Mouse (Mus musculus) hindbrain, embryonic 14.5 days (tissue): ENCODE measurements at regions not wholly inside any gene's neighbourhood (a gene's known extent, or its start where the extent isn't known, plus 50 kb on each side); places are given as distances from the start of the nearest gene placed in this dataset.

Source experiments
- ATAC-seq: fragments of 200-750 bp; cut with Nextera tagmentation; 2 replicates; pipeline ENCODE4 v1.8.0; 2017; ENCODE audit warnings: moderate number of reproducible peaks, mild to moderate bottlenecking, moderate TSS enrichment, moderate library complexity; ENCODE audit not compliant: low FRiP score
- DNase-seq: peaks from one replicate; pipeline ENCODE4 v3.0.0-alpha.2; 2015; ENCODE audit warnings: low spot score
- H3K27ac ChIP-seq: fragments of 300-500 bp; sonication (generic); 2 replicates; pipeline ENCODE4 v1.5.1; 2014; ENCODE audit warnings: mild to moderate bottlenecking, moderate library complexity
- H3K27me3 ChIP-seq: fragments of 300-500 bp; sonication (generic); 2 replicates; pipeline ENCODE4 v1.6.1; 2014; ENCODE audit warnings: mild to moderate bottlenecking, low read length, mixed read lengths; ENCODE audit not compliant: control insufficient read depth, insufficient read depth
- H3K36me3 ChIP-seq: fragments of 300-500 bp; sonication (generic); replicated peaks from 2 replicates; pipeline ENCODE4 v1.6.1; 2014; ENCODE audit not compliant: control insufficient read depth, insufficient read depth
- H3K4me1 ChIP-seq: fragments of 300-500 bp; sonication (generic); replicated peaks from 2 replicates; pipeline ENCODE4 v1.6.1; 2014; ENCODE audit warnings: antibody characterized with exemption, low read length, mixed read lengths; ENCODE audit not compliant: control insufficient read depth, insufficient read depth
- H3K4me2 ChIP-seq: fragments of 300-500 bp; sonication (generic); replicated peaks from 2 replicates; pipeline ENCODE4 v1.6.1; 2014; ENCODE audit warnings: mild to moderate bottlenecking, moderate library complexity
- H3K4me3 ChIP-seq: fragments of 300-500 bp; sonication (generic); replicated peaks from 2 replicates; pipeline ENCODE4 v1.5.1; 2014; ENCODE audit warnings: mild to moderate bottlenecking, low read length
- H3K9ac ChIP-seq: fragments of 300-500 bp; sonication (generic); 2 replicates; pipeline ENCODE4 v1.6.1; 2014
- H3K9me3 ChIP-seq: fragments of 300-500 bp; sonication (generic); 2 replicates; pipeline ENCODE4 v1.6.1; 2016; ENCODE audit warnings: low read length; ENCODE audit not compliant: control insufficient read depth
- WGBS: fragments of 180-500 bp; shearing (Covaris S2); extraction: QIAGEN DNeasy Blood & Tissue Kit; methylation state at CpG from one replicate; pipeline ENCODE4 v1.1.7; 2014; 5-methylcytosine and 5-hydroxymethylcytosine counted together

DNA sequence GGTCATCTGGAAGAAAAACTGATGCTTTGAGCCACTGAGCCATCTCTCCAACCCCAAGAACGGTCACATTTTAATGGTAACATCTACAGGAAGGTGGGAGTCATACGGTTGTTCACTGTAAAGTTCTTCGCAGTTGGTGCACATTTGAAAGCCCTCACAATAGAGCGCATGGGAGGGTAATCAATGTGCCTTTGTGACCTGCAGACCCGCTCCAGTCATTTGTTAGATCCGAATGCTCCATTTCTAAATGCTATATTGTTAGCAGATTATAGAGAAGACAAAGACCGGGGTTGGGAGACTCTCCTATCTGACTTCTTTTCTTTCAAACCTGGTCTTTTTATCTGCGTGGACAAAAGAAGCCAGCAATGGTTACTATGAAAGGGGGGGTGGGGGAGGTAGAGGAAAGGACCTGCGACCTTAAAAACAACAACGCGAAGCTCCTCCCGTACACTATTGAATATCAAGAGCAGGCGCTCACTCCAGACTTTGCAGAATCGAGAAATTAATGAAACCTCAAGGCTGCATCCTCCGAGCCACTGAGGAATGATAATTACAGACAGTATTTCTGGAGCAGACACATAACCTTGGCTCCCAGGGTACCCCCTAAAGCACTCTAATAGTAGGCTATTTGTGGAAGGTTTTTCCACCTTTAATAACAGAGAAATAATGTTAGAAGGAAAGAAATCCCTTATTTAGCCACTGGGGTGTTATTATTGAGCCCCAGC lies 134.7 kb upstream of the Smim15 start:
- H3K36me3 ChIP-seq: no peaks in the 10 kb centered on the region
- no peaks in the 10 kb centered on the region for H3K9me3 ChIP-seq
- DNase-seq (no peak), ATAC-seq (peak; percentile 48; the same call in 1 of the 2 replicates)
- no peak overlapping the region for H3K27ac ChIP-seq
- H3K27me3 ChIP-seq: no peaks in the 10 kb centered on the region
- 18% methylated on average over 15 of the region's 15 CpGs for WGBS
- H3K9ac ChIP-seq: no peak overlapping the region
- H3K4me1 ChIP-seq: 0 out of 2 replicates have a peak, but pooled peaks cover 8% of the 10 kb centered on the region
- no peak overlapping the region for H3K4me3 ChIP-seq
- no peak overlapping the region; the same call in 1 of the 2 replicates for H3K4me2 ChIP-seq

DNA sequence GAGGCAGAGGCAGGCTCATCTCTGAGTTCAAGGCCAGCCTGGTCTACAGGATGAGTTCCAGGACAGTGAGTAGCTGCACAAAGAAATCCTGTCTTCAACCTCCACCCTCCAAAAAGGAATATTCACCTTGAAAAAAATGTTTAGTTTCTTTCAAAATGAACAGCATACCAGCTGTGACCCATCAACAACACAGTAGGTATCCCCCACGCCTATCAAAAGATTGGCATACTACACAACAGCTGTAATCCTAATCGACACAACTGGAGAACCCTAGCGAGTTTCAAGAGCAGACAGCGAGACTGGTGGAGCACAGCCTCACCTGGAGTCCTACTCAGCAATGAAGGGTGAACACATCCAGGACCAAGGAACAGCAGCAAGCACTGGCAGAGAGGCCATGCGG lies 136.3 kb upstream of the Smim15 start:
- no peaks in the 10 kb centered on the region for H3K9me3 ChIP-seq
- 88% methylated on average over 5 of the region's 5 CpGs for WGBS

DNA sequence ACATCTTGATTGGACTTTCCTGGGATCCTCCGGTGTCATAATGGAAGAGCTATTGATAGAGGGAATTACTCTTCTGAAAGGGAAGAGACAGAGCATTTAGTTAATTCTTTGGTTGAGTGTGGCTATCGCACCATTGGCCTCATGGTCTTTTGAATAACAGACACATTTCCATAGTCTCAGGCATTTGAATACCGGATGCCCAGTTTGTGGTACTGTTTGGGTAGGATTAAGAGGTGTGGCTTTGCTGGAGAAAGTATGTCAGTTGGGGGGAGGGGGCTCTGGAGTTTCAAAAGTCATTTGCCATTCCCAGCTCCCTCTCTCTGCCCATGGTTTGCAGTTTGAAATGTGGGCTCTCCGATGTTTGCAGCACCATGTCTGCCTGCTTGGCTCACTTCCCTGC lies 139.4 kb upstream of the Smim15 start:
- Histone ChIP-seq H3K36me3 (no peaks in the 10 kb centered on the region), H3K9ac (no peak overlapping the region), H3K4me2 (no peak overlapping the region), H3K4me1 (peaks cover 22% of the 10 kb centered on the region; the same call in 1 of the 2 replicates), H3K4me3 (no peak overlapping the region), H3K9me3 (no peaks in the 10 kb centered on the region), H3K27ac (no peak overlapping the region), H3K27me3 (no peaks in the 10 kb centered on the region)
- DNase-seq (no peak), ATAC-seq (no peak)
- WGBS: 85% methylated on average over 4 of the region's 4 CpGs

More for the DNA sequence above, 136.3 kb upstream of the Smim15 start:
- Histone ChIP-seq H3K4me3 (no peak overlapping the region), H3K9ac (no peak overlapping the region), H3K4me1 (peaks cover 20% of the 10 kb centered on the region; the same call in 1 of the 2 replicates), H3K27ac (no peak overlapping the region), H3K4me2 (no peak overlapping the region), H3K36me3 (no peaks in the 10 kb centered on the region), H3K27me3 (no peaks in the 10 kb centered on the region)
- ATAC-seq (no peak), DNase-seq (no peak)

DNA sequence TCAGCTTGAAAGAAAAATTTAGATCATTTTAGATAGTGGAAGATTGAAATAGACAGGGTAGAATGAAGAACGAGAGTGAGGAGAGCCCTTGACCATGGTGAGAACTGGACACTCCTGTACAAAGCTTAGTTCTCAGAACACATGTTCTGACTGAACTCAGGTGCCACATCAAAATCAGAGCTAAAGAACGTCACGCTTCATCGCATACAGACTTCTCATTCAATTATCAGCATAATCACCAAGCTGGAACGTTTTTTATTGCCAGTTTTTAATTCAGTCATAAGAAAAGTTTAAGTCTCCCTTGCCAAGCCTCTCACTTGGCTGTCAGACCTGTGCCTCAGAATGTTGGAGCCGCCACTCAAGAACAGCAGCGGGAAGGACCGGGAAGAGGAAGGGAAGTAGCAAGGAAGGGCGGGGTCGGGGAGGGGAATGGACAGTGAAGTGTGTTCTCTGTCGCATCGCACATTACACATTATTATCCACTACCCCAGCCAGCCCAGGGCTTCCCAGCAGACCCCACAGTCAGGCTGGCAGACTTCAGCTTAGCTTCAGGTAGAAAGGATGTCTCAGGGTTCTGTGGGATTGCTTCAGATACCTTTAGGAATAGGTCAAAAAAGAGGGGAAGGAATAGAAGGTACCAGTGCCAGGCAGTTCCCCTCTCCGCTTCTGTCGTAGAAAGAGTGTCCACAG lies 140.1 kb upstream of the Smim15 start:
- ATAC-seq (no peak), DNase-seq (no peak)
- Histone ChIP-seq H3K9me3 (no peaks in the 10 kb centered on the region), H3K4me1 (peaks cover 16% of the 10 kb centered on the region; the same call in 1 of the 2 replicates), H3K27me3 (no peaks in the 10 kb centered on the region), H3K27ac (no peak overlapping the region), H3K36me3 (no peaks in the 10 kb centered on the region), H3K4me3 (no peak overlapping the region), H3K9ac (no peak overlapping the region), H3K4me2 (no peak overlapping the region)
- 68% methylated on average over 14 of the region's 14 CpGs for WGBS

DNA sequence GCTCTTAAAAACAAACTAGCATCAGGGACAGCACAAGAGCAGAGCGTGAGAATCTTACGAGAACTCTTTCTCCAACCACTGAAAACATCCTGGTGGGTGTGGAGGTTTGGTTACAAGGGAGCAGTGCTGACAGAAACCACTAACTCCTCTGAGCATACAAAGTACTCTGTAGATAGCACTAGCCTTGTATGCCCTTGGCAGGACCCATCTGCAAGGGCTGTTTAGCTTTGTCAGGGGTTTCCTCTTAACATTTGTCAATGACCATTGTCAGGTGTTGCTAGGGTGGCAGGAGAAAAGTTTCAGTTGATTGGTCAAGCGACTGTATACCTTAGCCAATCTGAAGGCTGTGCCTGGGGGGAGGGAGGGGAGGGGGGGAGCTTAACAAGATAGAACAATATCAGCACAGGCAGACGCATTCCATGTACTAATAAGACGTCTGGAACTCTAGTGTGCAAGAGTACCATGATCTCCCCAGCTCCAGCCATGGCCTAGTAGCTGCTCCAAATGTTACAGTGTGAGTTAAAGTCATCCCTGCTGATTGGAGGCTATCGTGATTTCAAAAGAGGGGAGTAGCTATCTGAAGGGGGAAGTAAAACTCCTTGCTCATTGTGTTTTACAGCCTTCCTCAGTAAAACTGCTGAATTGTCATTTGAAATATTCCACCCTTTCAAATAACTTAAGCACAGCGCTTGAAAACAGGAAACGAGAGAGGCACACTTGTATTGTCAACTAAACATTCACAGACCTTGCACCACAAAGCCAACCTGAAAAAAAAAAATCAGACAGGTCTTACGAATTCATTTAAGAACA lies 140.9 kb upstream of the Smim15 start:
- H3K9me3 ChIP-seq: no peaks in the 10 kb centered on the region
- H3K27me3 ChIP-seq: no peaks in the 10 kb centered on the region
- H3K36me3 ChIP-seq: no peaks in the 10 kb centered on the region
- WGBS: 33% methylated on average over 9 of the region's 9 CpGs
- DNase-seq (no peak), ATAC-seq (peak; percentile 74; the same call in 1 of the 2 replicates)
- H3K4me3 ChIP-seq: no peak overlapping the region
- H3K4me1 ChIP-seq: peaks cover 14% of the 10 kb centered on the region; the same call in 1 of the 2 replicates
- peak overlapping the region; percentile 35; the same call in 1 of the 2 replicates for H3K27ac ChIP-seq
- no peak overlapping the region for H3K4me2 ChIP-seq
- no peak overlapping the region for H3K9ac ChIP-seq

DNA sequence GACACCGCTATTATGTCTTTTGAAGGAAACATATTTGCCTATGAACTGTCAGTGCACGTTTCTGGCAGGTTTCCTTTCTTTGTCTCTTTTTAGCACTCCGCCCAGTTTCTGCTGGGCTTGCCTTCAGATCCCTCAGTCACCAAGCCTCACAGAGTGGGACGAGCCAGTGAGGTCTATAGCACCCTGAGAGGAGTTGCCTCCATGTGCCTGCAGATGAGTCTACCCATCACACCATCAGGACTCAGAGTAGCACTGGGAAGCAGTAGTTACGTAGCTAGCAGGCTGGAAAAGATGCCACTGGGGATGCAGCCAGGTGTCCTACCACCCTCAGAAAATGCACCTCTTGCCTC lies 141.5 kb upstream of the Smim15 start:
- Histone ChIP-seq H3K27ac (peak overlapping the region; percentile 35; the same call in 1 of the 2 replicates), H3K36me3 (no peaks in the 10 kb centered on the region), H3K4me3 (no peak overlapping the region), H3K27me3 (no peaks in the 10 kb centered on the region), H3K9ac (no peak overlapping the region), H3K4me1 (peaks cover 14% of the 10 kb centered on the region; the same call in 1 of the 2 replicates), H3K9me3 (no peaks in the 10 kb centered on the region), H3K4me2 (no peak overlapping the region)
- ATAC-seq: no peak
- no peak for DNase-seq
- 73% methylated on average over 5 of the region's 5 CpGs for WGBS

DNA sequence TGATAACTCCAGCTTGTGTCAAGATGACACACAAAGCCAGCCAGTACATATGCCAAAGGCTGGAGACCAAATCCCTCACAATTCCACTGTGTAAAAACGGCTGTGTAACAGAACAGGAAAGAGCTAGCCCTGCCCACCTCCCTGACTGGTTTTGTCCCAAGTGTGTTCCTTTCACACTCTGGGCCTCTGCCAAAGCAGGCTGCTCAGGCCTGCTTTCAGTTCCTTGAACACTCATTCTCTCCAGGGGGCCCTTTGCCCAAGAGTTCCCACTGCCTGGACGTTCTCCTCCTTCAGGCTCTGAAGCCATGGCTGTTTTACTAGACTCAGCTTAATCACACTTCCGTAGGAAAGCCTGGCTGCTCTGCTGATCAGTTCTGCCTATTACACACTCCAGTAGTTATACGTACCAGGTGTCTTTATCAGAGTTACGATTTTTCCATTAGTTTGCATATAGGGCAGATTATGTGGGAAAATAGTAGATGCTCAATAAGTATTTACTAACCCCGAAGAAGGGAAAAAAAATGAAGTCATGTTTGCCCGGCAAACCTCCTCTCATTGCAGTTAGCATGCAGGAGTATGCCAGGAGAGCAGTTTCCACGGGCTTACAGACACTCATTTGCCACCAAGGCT lies 144.5 kb upstream of the Smim15 start:
- H3K9me3 ChIP-seq: no peaks in the 10 kb centered on the region
- H3K4me2 ChIP-seq: no peak overlapping the region
- WGBS: 56% methylated on average over 8 of the region's 8 CpGs
- H3K27ac ChIP-seq: no peak overlapping the region
- no peak; the same call in 1 of the 2 replicates for ATAC-seq
- no peaks in the 10 kb centered on the region for H3K36me3 ChIP-seq
- H3K4me1 ChIP-seq: peaks cover 14% of the 10 kb centered on the region; the same call in 1 of the 2 replicates
- H3K27me3 ChIP-seq: no peaks in the 10 kb centered on the region
- no peak overlapping the region for H3K9ac ChIP-seq
- no peak overlapping the region for H3K4me3 ChIP-seq
- DNase-seq: no peak

DNA sequence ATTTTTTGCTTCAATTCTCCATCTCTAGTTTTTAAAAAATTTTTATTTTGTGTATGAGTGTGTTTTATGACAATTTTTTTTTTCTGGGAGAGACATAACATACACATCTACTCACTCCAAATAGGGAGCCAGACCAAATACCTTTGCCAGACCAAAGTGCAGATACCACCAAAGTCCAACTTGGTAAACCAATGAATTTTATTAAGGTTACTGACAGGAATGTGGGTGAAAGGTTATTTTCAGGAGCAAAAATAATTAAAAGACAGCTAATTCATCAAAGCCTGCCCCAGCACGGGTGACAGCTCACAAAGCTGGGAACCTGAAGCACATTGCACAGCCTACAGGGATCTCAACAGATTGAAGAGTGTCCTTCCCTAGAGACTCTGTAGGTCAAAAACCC lies 146.6 kb upstream of the Smim15 start:
- no peaks in the 10 kb centered on the region; the same call in 1 of the 2 replicates for H3K4me1 ChIP-seq
- no peak overlapping the region for H3K27ac ChIP-seq
- H3K9me3 ChIP-seq: no peaks in the 10 kb centered on the region
- no peak for DNase-seq
- WGBS: 75% methylated on average over 1 of the region's 1 CpGs
- no peaks in the 10 kb centered on the region for H3K27me3 ChIP-seq
- no peak overlapping the region for H3K4me2 ChIP-seq
- H3K36me3 ChIP-seq: no peaks in the 10 kb centered on the region
- ATAC-seq: no peak
- no peak overlapping the region for H3K4me3 ChIP-seq
- H3K9ac ChIP-seq: no peak overlapping the region

DNA sequence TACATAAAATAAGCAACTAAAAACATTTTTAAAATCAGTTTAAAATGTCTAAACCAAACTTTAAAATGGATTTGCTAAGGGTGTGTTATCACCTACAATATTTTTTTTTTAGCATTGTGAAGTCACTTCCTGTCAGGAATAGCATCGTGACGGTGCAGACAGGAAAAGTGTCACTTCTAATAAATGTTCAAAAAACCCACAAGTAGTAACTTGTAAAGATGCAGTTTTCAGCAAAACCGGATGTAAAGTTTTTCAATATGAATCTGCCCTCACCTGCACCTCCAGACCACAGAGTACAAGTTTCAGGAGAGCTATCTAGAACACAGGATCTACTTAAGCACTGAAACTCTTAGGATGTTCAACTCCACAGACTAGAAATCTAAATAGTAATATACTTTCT lies 147.1 kb upstream of the Smim15 start:
- H3K36me3 ChIP-seq: no peaks in the 10 kb centered on the region
- WGBS: 92% methylated on average over 3 of the region's 3 CpGs
- no peaks in the 10 kb centered on the region for H3K27me3 ChIP-seq
- no peak for ATAC-seq
- H3K9me3 ChIP-seq: no peaks in the 10 kb centered on the region
- H3K4me2 ChIP-seq: no peak overlapping the region
- peaks cover 3% of the 10 kb centered on the region for H3K4me1 ChIP-seq
- H3K4me3 ChIP-seq: no peak overlapping the region
- DNase-seq: no peak
- H3K27ac ChIP-seq: no peak overlapping the region
- no peak overlapping the region for H3K9ac ChIP-seq
